In genomic region chr7:100637657-100638056, GRCm38 (mm10) we compare ENCODE assay signal across 10 mouse cellular contexts. TPM values are rescaled to one million over a fixed set of nuclear protein-coding genes. Genes with fewer than 3 reads are reported as not detected.
DNase-seq lines count a peak whose midpoint lies in the region; ATAC-seq and TF ChIP-seq lines count a peak whose summit lies in the region.
"Had no signal": no experiment of that assay in that cellular context is flagged by ENCODE, and none has a peak within 500 bp of the region (broad histone marks: within the 10 kb centered on the region; RNA-seq: fewer than 3 reads in every experiment).

No protein-coding gene starts in this region.

- intact Hi-C loops in gastrocnemius, postnatal 36 days (cut with DNase I), result loop anchor here (2.0 kb wide), 1 partner anchor 117 kb away; no protein-coding TSS in a partner anchor

- TF ChIP-seq CTCF in CH12.LX (conservative IDR thresholded peaks at IDR 0.05 in 1 of 2, IDR thresholded peaks at IDR 0.05 in 1 of 2; ENCODE audit: low read depth in 2 of 2, low read length in 2 of 2), result peak; percentile 14 to 75; a peak in 3 of 4 replicates

- 13% methylated on average over 1 of the region's 1 CpGs for WGBS in intestine, embryonic 14.5 days
- 5% methylated on average over 1 of the region's 1 CpGs for WGBS in intestine, embryonic 15.5 days

- no peak overlapping the region for H3K27ac ChIP-seq in intestine, embryonic 14.5 days (ENCODE audit: low read depth)
- H3K27ac ChIP-seq in intestine, embryonic 15.5 days, result no peak overlapping the region
- no peak overlapping the region for H3K27ac ChIP-seq in CH12.LX (ENCODE audit: insufficient read depth, low read depth)
- H3K27ac ChIP-seq: embryonic facial prominence, embryonic 12.5 days; limb, embryonic 12.5 days had no signal

- peak; percentile 50 for DNase-seq in intestine, embryonic 14.5 days (ENCODE audit: low spot score)
- peak; percentile 48 for DNase-seq in CH12.LX (ENCODE audit: extremely low read depth)
- peak; percentile 77 for DNase-seq in brain, adult 2 months (ENCODE audit: low read depth, low spot score)
- peak; percentile 28 for DNase-seq in lung, postnatal 14 days
- no peak for DNase-seq in left cerebral cortex, adult 9 months (ENCODE audit: low spot score in 2 of 2)
- DNase-seq in gastrocnemius, postnatal 36 days, result no peak
- DNase-seq in cerebellum, adult 9-10 months, result no peak

- no peak for TF ChIP-seq POLR2A in CH12.LX (IDR thresholded peaks at IDR 0.05; ENCODE audit: low read depth, low read length)

- dilution Hi-C loops in CH12.LX (cut with MboI; ENCODE audit: extremely low pct_ligation_motif_present, extremely low pct_unique_long_range_greater_than_20kb, low sequenced_read_pairs), result no loop called here

- no peaks in the 10 kb centered on the region for H3K27me3 ChIP-seq in intestine, embryonic 14.5 days (replicated peaks; ENCODE audit: control insufficient read depth, insufficient read depth, low read length)
- H3K27me3 ChIP-seq in intestine, embryonic 15.5 days (replicated peaks), result no peaks in the 10 kb centered on the region
- H3K27me3 ChIP-seq in CH12.LX (replicated peaks), result no peaks in the 10 kb centered on the region
- H3K27me3 ChIP-seq: embryonic facial prominence, embryonic 12.5 days; limb, embryonic 12.5 days had no signal

- H3K4me3 ChIP-seq in intestine, embryonic 14.5 days (ENCODE audit: low read depth, low read length), result no peak overlapping the region
- no peak overlapping the region for H3K4me3 ChIP-seq in intestine, embryonic 15.5 days (replicated peaks)
- no peak overlapping the region for H3K4me3 ChIP-seq in CH12.LX (replicated peaks in 1 of 3; ENCODE audit: low read depth in 2 of 3, low read length in 2 of 3, poor library complexity in 1 of 3)
- H3K4me3 ChIP-seq: embryonic facial prominence, embryonic 12.5 days; limb, embryonic 12.5 days had no signal

- no peaks in the 10 kb centered on the region for H3K4me1 ChIP-seq in intestine, embryonic 14.5 days (replicated peaks; ENCODE audit: control insufficient read depth, insufficient read depth, low read length)
- H3K4me1 ChIP-seq in intestine, embryonic 15.5 days (replicated peaks), result no peaks in the 10 kb centered on the region
- H3K4me1 ChIP-seq in CH12.LX (ENCODE audit: control insufficient read depth in 1 of 2, insufficient read depth in 2 of 2), result no peaks in the 10 kb centered on the region; a peak in 1 of 4 replicates
- H3K4me1 ChIP-seq: embryonic facial prominence, embryonic 12.5 days; limb, embryonic 12.5 days had no signal

- H3K36me3 ChIP-seq in intestine, embryonic 14.5 days (ENCODE audit: control insufficient read depth, insufficient read depth, low read length), result peaks cover 42% of the 10 kb centered on the region
- 0 out of 2 replicates have a peak, but pooled peaks cover 6% of the 10 kb centered on the region for H3K36me3 ChIP-seq in intestine, embryonic 15.5 days
- H3K36me3 ChIP-seq in CH12.LX (replicated peaks in 1 of 2; ENCODE audit: control insufficient read depth in 1 of 2, insufficient read depth in 1 of 2, low read length in 1 of 2), result peaks cover 15 to 33% of the 10 kb centered on the region in 2 experiments

- H3K9me3 ChIP-seq in intestine, embryonic 14.5 days (ENCODE audit: control insufficient read depth, low read length), result no peaks in the 10 kb centered on the region
- H3K9me3 ChIP-seq in intestine, embryonic 15.5 days, result no peaks in the 10 kb centered on the region
- H3K9me3 ChIP-seq in CH12.LX (replicated peaks; ENCODE audit: low read length), result no peaks in the 10 kb centered on the region
- H3K9me3 ChIP-seq: embryonic facial prominence, embryonic 12.5 days; limb, embryonic 12.5 days had no signal

- TF ChIP-seq EP300 in CH12.LX (IDR thresholded peaks at IDR 0.05; ENCODE audit: low read length), result no peak

- no peak overlapping the region for H3K4me2 ChIP-seq in intestine, embryonic 14.5 days (ENCODE audit: low read length)
- H3K4me2 ChIP-seq in intestine, embryonic 15.5 days (replicated peaks), result no peak overlapping the region
- H3K4me2 ChIP-seq in CH12.LX (ENCODE audit: insufficient read depth, low read depth, poor library complexity, severe bottlenecking), result no peak overlapping the region
- H3K4me2 ChIP-seq: embryonic facial prominence, embryonic 12.5 days; limb, embryonic 12.5 days had no signal

- in situ Hi-C loops in CH12.LX (cut with MboI; ENCODE audit: low pct_ligation_motif_present, low pct_unique_long_range_greater_than_20kb, low sequenced_read_pairs), result no loop called here

- ATAC-seq in intestine, embryonic 14.5 days (replicated peaks; ENCODE audit: low FRiP score, low TSS enrichment, low read depth), result no peak
- no peak for ATAC-seq in intestine, embryonic 15.5 days

- no peak overlapping the region for H3K9ac ChIP-seq in intestine, embryonic 14.5 days (ENCODE audit: low read length)
- H3K9ac ChIP-seq in intestine, embryonic 15.5 days, result no peak overlapping the region
- H3K9ac ChIP-seq in CH12.LX (ENCODE audit: insufficient read depth, low read depth), result no peak overlapping the region
- H3K9ac ChIP-seq: embryonic facial prominence, embryonic 12.5 days; limb, embryonic 12.5 days had no signal

- no peaks in the 10 kb centered on the region for H3K79me2 ChIP-seq in CH12.LX (replicated peaks; ENCODE audit: control insufficient read depth, extremely low read depth, insufficient read depth, poor library complexity, severe bottlenecking)

- peak; percentile 52 for TF ChIP-seq RAD21 in CH12.LX (IDR thresholded peaks at IDR 0.05; ENCODE audit: low read depth, low read length)

TF ChIP-seq in CH12.LX, 34 proteins besides CTCF, POLR2A, EP300 and RAD21:
- TF ChIP-seq SMC3 (IDR thresholded peaks at IDR 0.05; ENCODE audit: low read depth, low read length) (peak; percentile 79), USF2 (conservative IDR thresholded peaks at IDR 0.05; ENCODE audit: low read depth, low read length) (no peak), JUN (IDR thresholded peaks at IDR 0.05; ENCODE audit: insufficient read depth, low read depth, low read length) (no peak), BHLHE40 (IDR thresholded peaks at IDR 0.05; ENCODE audit: low read depth, low read length) (no peak), UBTF (IDR thresholded peaks at IDR 0.05; ENCODE audit: low read depth, low read length) (no peak), MAZ (IDR thresholded peaks at IDR 0.05; ENCODE audit: low read depth, low read length) (no peak), MAX (IDR thresholded peaks at IDR 0.05; ENCODE audit: low read length) (no peak), RCOR1 (conservative IDR thresholded peaks at IDR 0.05; ENCODE audit: low read depth, low read length) (no peak)

RNA-seq across cellular contexts. Expression of gene Plekhb1, which starts 24.6 kb away (rescaled TPM):
- 16.2 and 19.1 TPM in 2 replicates for polyA plus RNA-seq in intestine, embryonic 14.5 days (2014; fragmentation: Nextera tagmentation; extraction: Ambion mirVana)
- polyA plus RNA-seq in intestine, embryonic 15.5 days (2015; fragmentation: Nextera tagmentation; extraction: Ambion mirVana), result 14.6 and 15.3 TPM in 2 replicates
- total RNA-seq in CH12.LX (2012; rRNA removed), result 0.04 and 0.08 TPM in 2 replicates
- total RNA-seq in CH12.LX (2014; rRNA removed), result not detected in 2 replicates
- polyA plus RNA-seq in CH12.LX (2012; ENCODE audit: insufficient read length, low read depth), result not detected in 2 replicates
- 10 to 100 TPM; 24.3 to 27.6 TPM for total RNA-seq in gastrocnemius, postnatal 36 days (2021)

RNA-seq across cellular contexts. Expression of gene Mrpl48, which starts 29.6 kb away (rescaled TPM):
- 89.4 and 94.6 TPM in 2 replicates for polyA plus RNA-seq in intestine, embryonic 14.5 days (2014; fragmentation: Nextera tagmentation; extraction: Ambion mirVana)
- 87.7 and 87.9 TPM in 2 replicates for polyA plus RNA-seq in intestine, embryonic 15.5 days (2015; fragmentation: Nextera tagmentation; extraction: Ambion mirVana)
- 39.1 and 42.5 TPM in 2 replicates for total RNA-seq in CH12.LX (2012; rRNA removed)
- 99.4 and 104 TPM in 2 replicates for total RNA-seq in CH12.LX (2014; rRNA removed)
- 98.5 and 110 TPM in 2 replicates for polyA plus RNA-seq in CH12.LX (2012; ENCODE audit: insufficient read length, low read depth)
- 10 to 100 TPM; 54.6 to 60.6 TPM for total RNA-seq in gastrocnemius, postnatal 36 days (2021)

RNA-seq across cellular contexts. Expression of gene Rab6a, which starts 30.4 kb away (rescaled TPM):
- 118 and 121 TPM in 2 replicates for polyA plus RNA-seq in intestine, embryonic 14.5 days (2014; fragmentation: Nextera tagmentation; extraction: Ambion mirVana)
- polyA plus RNA-seq in intestine, embryonic 15.5 days (2015; fragmentation: Nextera tagmentation; extraction: Ambion mirVana), result 105 and 116 TPM in 2 replicates
- 11.1 and 12.0 TPM in 2 replicates for total RNA-seq in CH12.LX (2012; rRNA removed)
- total RNA-seq in CH12.LX (2014; rRNA removed), result 30.7 and 35.2 TPM in 2 replicates
- polyA plus RNA-seq in CH12.LX (2012; ENCODE audit: insufficient read length, low read depth), result 23.2 and 30.7 TPM in 2 replicates
- total RNA-seq in gastrocnemius, postnatal 36 days (2021), result 10 to 100 TPM; 53.8 to 59.7 TPM

Comparison
In these comparisons a context has a peak if more than half of its experiments do, and no peak if none do; other contexts are left out.
1. DNase-seq: peak in intestine, embryonic 14.5 days (single experiment), CH12.LX (single experiment), brain, adult 2 months (single experiment) and lung, postnatal 14 days (single experiment); none in left cerebral cortex, adult 9 months (0 of 2), gastrocnemius, postnatal 36 days (0 of 2) and cerebellum, adult 9-10 months (single experiment).
2. RNA of gene Plekhb1, which starts 24.6 kb away (polyA plus RNA-seq): 16.2 to 19.1 TPM in intestine, embryonic 14.5 days and 14.6 to 15.3 TPM in intestine, embryonic 15.5 days; not detected in CH12.LX; every median in the first group is over 10 times any median in the second.